9 mouse cellular contexts compared by ENCODE assay signal in the genomic region with DNA sequence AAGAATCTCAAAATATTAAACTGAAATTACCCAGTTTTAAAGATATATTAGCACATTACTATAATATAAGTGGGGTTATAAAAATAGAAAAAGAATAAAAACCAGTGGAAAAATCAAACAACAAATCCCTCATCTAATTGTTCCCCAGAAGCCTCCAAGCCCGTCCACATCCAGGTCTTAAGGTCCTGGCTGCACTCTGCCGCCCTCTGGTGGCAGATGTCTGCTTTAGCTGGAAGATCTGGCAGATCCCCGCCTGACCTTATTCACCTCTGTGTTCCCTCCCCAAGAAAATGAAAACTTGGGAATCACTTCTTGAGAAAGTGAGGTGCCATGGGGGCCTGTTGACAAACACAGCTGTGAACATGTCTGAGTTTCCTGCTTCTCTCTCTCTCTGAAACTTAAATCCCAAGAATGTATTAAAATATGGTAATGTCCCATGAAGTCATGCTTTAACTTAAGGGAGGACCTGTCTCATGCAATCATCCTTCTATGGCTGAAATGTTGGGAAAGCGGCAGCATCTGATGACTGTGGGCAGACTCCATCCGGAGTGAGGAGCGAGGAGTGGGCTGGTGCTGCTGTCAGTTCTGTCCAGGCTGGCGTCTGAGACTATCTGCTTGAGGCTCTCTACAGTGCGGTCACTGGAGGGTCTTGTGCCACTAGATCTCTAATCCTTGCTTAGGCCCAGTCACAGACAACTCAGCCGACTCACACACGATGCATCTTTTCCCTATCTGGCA.
A peak's percentile ranks its signal among the peaks of the same experiment; 100 is the strongest.
DNase-seq lines count a peak whose midpoint lies in the region; ATAC-seq and TF ChIP-seq lines count a peak whose summit lies in the region.
"Had no signal": no experiment of that assay in that cellular context is flagged by ENCODE, and none has a peak within 500 bp of the region (broad histone marks: within the 10 kb centered on the region; RNA-seq: fewer than 3 reads in every experiment).

No protein-coding gene starts in this region.

- peak; percentile 88 for DNase-seq in hindbrain, embryonic 11.5 days (ENCODE audit: low spot score)
- peak; percentile 63 to 80 for DNase-seq in adrenal gland, adult 18-20 months (ENCODE audit: low spot score in 2 of 2)
- DNase-seq in embryo, embryonic 10.5 days (ENCODE audit: low spot score) = peak; percentile 89
- no peak for DNase-seq in heart, embryonic 10.5 days (ENCODE audit: low spot score)
- DNase-seq in layer of hippocampus, adult 9-11 months = peak; percentile 48
- peak; percentile 84 for DNase-seq in midbrain, postnatal 0 days (ENCODE audit: low spot score)
- DNase-seq: liver, embryonic 13.5 days had no signal

- peaks cover 10% of the 10 kb centered on the region for H3K4me1 ChIP-seq in hindbrain, embryonic 11.5 days (replicated peaks; ENCODE audit: control insufficient read depth, insufficient read depth, low read length)
- peaks cover 23% of the 10 kb centered on the region for H3K4me1 ChIP-seq in hindbrain, embryonic 12.5 days
- H3K4me1 ChIP-seq in heart, embryonic 10.5 days = peaks cover 26% of the 10 kb centered on the region
- H3K4me1 ChIP-seq in midbrain, postnatal 0 days (ENCODE audit: insufficient read depth, low read length) = no peaks in the 10 kb centered on the region
- no peaks in the 10 kb centered on the region; the same call in 1 of the 2 replicates for H3K4me1 ChIP-seq in testis, adult 2 months (ENCODE audit: control insufficient read depth, insufficient read depth, low read length)

- H3K4me2 ChIP-seq in hindbrain, embryonic 11.5 days (replicated peaks; ENCODE audit: low read depth, low read length) = no peak overlapping the region
- H3K4me2 ChIP-seq in hindbrain, embryonic 12.5 days (replicated peaks) = no peak overlapping the region
- H3K4me2 ChIP-seq in midbrain, postnatal 0 days (ENCODE audit: low read depth, low read length, poor library complexity, severe bottlenecking) = no peak overlapping the region
- H3K4me2 ChIP-seq: liver, embryonic 13.5 days had no signal

- no peaks in the 10 kb centered on the region for H3K27me3 ChIP-seq in hindbrain, embryonic 11.5 days (ENCODE audit: control insufficient read depth, insufficient read depth, low read length)
- H3K27me3 ChIP-seq in hindbrain, embryonic 12.5 days = no peaks in the 10 kb centered on the region
- H3K27me3 ChIP-seq in heart, embryonic 10.5 days (ENCODE audit: insufficient read depth, poor library complexity, severe bottlenecking) = no peaks in the 10 kb centered on the region
- no peaks in the 10 kb centered on the region for H3K27me3 ChIP-seq in midbrain, postnatal 0 days (ENCODE audit: insufficient read depth, low read length)
- H3K27me3 ChIP-seq in testis, adult 2 months (ENCODE audit: control insufficient read depth, insufficient read depth, low read length) = no peaks in the 10 kb centered on the region
- H3K27me3 ChIP-seq: liver, embryonic 13.5 days had no signal

- peaks cover 4% of the 10 kb centered on the region; the same call in 1 of the 2 replicates for H3K36me3 ChIP-seq in hindbrain, embryonic 11.5 days (ENCODE audit: control insufficient read depth, insufficient read depth, low read length)
- peaks cover 79% of the 10 kb centered on the region for H3K36me3 ChIP-seq in hindbrain, embryonic 12.5 days
- H3K36me3 ChIP-seq in heart, embryonic 10.5 days = peaks cover 71% of the 10 kb centered on the region
- peaks cover 43% of the 10 kb centered on the region for H3K36me3 ChIP-seq in midbrain, postnatal 0 days (ENCODE audit: insufficient read depth, low read length)
- H3K36me3 ChIP-seq in testis, adult 2 months (ENCODE audit: control insufficient read depth, insufficient read depth, low read length) = no peaks in the 10 kb centered on the region
- H3K36me3 ChIP-seq: liver, embryonic 13.5 days had no signal

- no peak for ATAC-seq in hindbrain, embryonic 11.5 days (ENCODE audit: low FRiP score)
- no peak for ATAC-seq in hindbrain, embryonic 12.5 days (ENCODE audit: low FRiP score)
- ATAC-seq in midbrain, postnatal 0 days (ENCODE audit: low FRiP score) = no peak

- peak; percentile 94 for TF ChIP-seq CTCF in midbrain, postnatal 0 days (IDR thresholded peaks at IDR 0.05)
- peak; percentile 82 for TF ChIP-seq CTCF in testis, adult 2 months (IDR thresholded peaks at IDR 0.05; ENCODE audit: control insufficient read depth, insufficient read depth, insufficient replicate concordance, low read depth, low read length)

- no peak for TF ChIP-seq POLR2A in testis, adult 2 months (IDR thresholded peaks at IDR 0.05; ENCODE audit: control insufficient read depth, low read depth, low read length)

- H3K27ac ChIP-seq in hindbrain, embryonic 11.5 days (ENCODE audit: low read depth, low read length) = no peak overlapping the region
- no peak overlapping the region for H3K27ac ChIP-seq in hindbrain, embryonic 12.5 days
- H3K27ac ChIP-seq in heart, embryonic 10.5 days = peak overlapping the region; percentile 47; the same call in 1 of the 2 replicates
- no peak overlapping the region for H3K27ac ChIP-seq in midbrain, postnatal 0 days (ENCODE audit: low read depth, low read length)
- no peak overlapping the region for H3K27ac ChIP-seq in testis, adult 2 months (ENCODE audit: control insufficient read depth, insufficient read depth, low read depth, low read length)
- H3K27ac ChIP-seq: liver, embryonic 13.5 days had no signal

- H3K9ac ChIP-seq in hindbrain, embryonic 11.5 days (ENCODE audit: low read depth, low read length) = no peak overlapping the region
- H3K9ac ChIP-seq in hindbrain, embryonic 12.5 days = no peak overlapping the region
- H3K9ac ChIP-seq in midbrain, postnatal 0 days (replicated peaks; ENCODE audit: low read length, poor library complexity, severe bottlenecking) = no peak overlapping the region
- H3K9ac ChIP-seq: liver, embryonic 13.5 days had no signal

- H3K4me3 ChIP-seq in hindbrain, embryonic 11.5 days (ENCODE audit: low read depth, low read length) = no peak overlapping the region
- H3K4me3 ChIP-seq in hindbrain, embryonic 12.5 days = no peak overlapping the region
- H3K4me3 ChIP-seq in heart, embryonic 10.5 days = no peak overlapping the region
- no peak overlapping the region for H3K4me3 ChIP-seq in midbrain, postnatal 0 days (ENCODE audit: low read depth, low read length)
- H3K4me3 ChIP-seq in testis, adult 2 months (ENCODE audit: control insufficient read depth, low read depth, low read length) = no peak overlapping the region
- H3K4me3 ChIP-seq: liver, embryonic 13.5 days had no signal

- WGBS in hindbrain, embryonic 11.5 days = 62% methylated on average over 10 of the region's 10 CpGs
- 58% methylated on average over 10 of the region's 10 CpGs for WGBS in hindbrain, embryonic 12.5 days
- WGBS in heart, embryonic 10.5 days = 57% methylated on average over 10 of the region's 10 CpGs
- 61% methylated on average over 10 of the region's 10 CpGs for whole genome bisulfite sequencing in midbrain, postnatal 0 days

- H3K9me3 ChIP-seq in hindbrain, embryonic 11.5 days (ENCODE audit: control insufficient read depth, low read length) = no peaks in the 10 kb centered on the region
- H3K9me3 ChIP-seq in hindbrain, embryonic 12.5 days (replicated peaks) = no peaks in the 10 kb centered on the region
- no peaks in the 10 kb centered on the region for H3K9me3 ChIP-seq in heart, embryonic 10.5 days
- H3K9me3 ChIP-seq in midbrain, postnatal 0 days (ENCODE audit: low read length) = no peaks in the 10 kb centered on the region
- H3K9me3 ChIP-seq: liver, embryonic 13.5 days had no signal
